Mouse (Mus musculus): ENCODE results near the gene Sco2.

- no peak for TF ChIP-seq CTCF (IDR thresholded peaks at IDR 0.05; ENCODE audit: extremely low read depth, insufficient read depth, insufficient read length, insufficient replicate concordance)
- TF ChIP-seq POLR2A (IDR thresholded peaks at IDR 0.05; ENCODE audit: low read depth, low read length): no peak
These were observed 33.5 kb downstream of the Sco2 start for GRCm38 (mm10) chr15:89340136-89340535.
